Mouse (Mus musculus): ENCODE results near the gene Capn3. TPM values are rescaled to one million over a fixed set of nuclear protein-coding genes. Genes with fewer than 3 reads are reported as not detected.

The Capn3 gene
- polyA plus RNA-seq, 1 experiment from 2014 or later, result 0.59 TPM

GRCm38 (mm10) chr2:120469715-120470114 is 13.9 kb downstream of the Capn3 start:
- Histone ChIP-seq H3K27me3 (ENCODE audit: control insufficient read depth, insufficient read depth, low read length) (no peaks in the 10 kb centered on the region), H3K27ac (ENCODE audit: low read depth, low read length) (no peak overlapping the region), H3K9me3 (ENCODE audit: control insufficient read depth, low read length) (no peaks in the 10 kb centered on the region), H3K9ac (replicated peaks; ENCODE audit: low read depth, low read length) (no peak overlapping the region), H3K4me1 (ENCODE audit: control insufficient read depth, insufficient read depth, low read length) (no peaks in the 10 kb centered on the region), H3K4me2 (ENCODE audit: low read depth, low read length) (no peak overlapping the region), H3K36me3 (ENCODE audit: control insufficient read depth, insufficient read depth, low read length) (no peaks in the 10 kb centered on the region), H3K4me3 (ENCODE audit: low read depth, low read length) (no peak overlapping the region)
- no peak for ATAC-seq (ENCODE audit: low read depth)
- WGBS, result 91% methylated on average over 10 of the region's 10 CpGs

- 75% methylated on average over 4 of the region's 4 CpGs for WGBS
- Histone ChIP-seq H3K4me3 (ENCODE audit: low read depth, low read length) (no peak overlapping the region), H3K36me3 (ENCODE audit: control insufficient read depth, insufficient read depth, low read length) (no peaks in the 10 kb centered on the region), H3K27ac (ENCODE audit: low read depth, low read length) (no peak overlapping the region), H3K9ac (replicated peaks; ENCODE audit: low read depth, low read length) (no peak overlapping the region), H3K4me1 (ENCODE audit: control insufficient read depth, insufficient read depth, low read length) (no peaks in the 10 kb centered on the region), H3K27me3 (ENCODE audit: control insufficient read depth, insufficient read depth, low read length) (no peaks in the 10 kb centered on the region), H3K9me3 (ENCODE audit: control insufficient read depth, low read length) (no peaks in the 10 kb centered on the region), H3K4me2 (ENCODE audit: low read depth, low read length) (no peak overlapping the region)
- no peak for ATAC-seq (ENCODE audit: low read depth)
These were observed 15.0 kb downstream of the Capn3 start for GRCm38 (mm10) chr2:120470856-120471255.

- Histone ChIP-seq H3K4me2 (ENCODE audit: low read depth, low read length) (no peak overlapping the region), H3K9me3 (ENCODE audit: control insufficient read depth, low read length) (no peaks in the 10 kb centered on the region), H3K4me3 (ENCODE audit: low read depth, low read length) (no peak overlapping the region), H3K9ac (replicated peaks; ENCODE audit: low read depth, low read length) (no peak overlapping the region), H3K36me3 (ENCODE audit: control insufficient read depth, insufficient read depth, low read length) (no peaks in the 10 kb centered on the region), H3K27ac (ENCODE audit: low read depth, low read length) (no peak overlapping the region), H3K4me1 (ENCODE audit: control insufficient read depth, insufficient read depth, low read length) (no peaks in the 10 kb centered on the region), H3K27me3 (ENCODE audit: control insufficient read depth, insufficient read depth, low read length) (no peaks in the 10 kb centered on the region)
- ATAC-seq (ENCODE audit: low read depth), result no peak
- WGBS, result 69% methylated on average over 13 of the region's 13 CpGs
These were observed 20.7 kb downstream of the Capn3 start for GRCm38 (mm10) chr2:120476277-120477087.

- no peaks in the 10 kb centered on the region for H3K27me3 ChIP-seq (ENCODE audit: control insufficient read depth, insufficient read depth, low read length)
- H3K4me1 ChIP-seq (ENCODE audit: control insufficient read depth, insufficient read depth, low read length), result no peaks in the 10 kb centered on the region
- ATAC-seq (ENCODE audit: low read depth), result no peak
- no peaks in the 10 kb centered on the region for H3K36me3 ChIP-seq (ENCODE audit: control insufficient read depth, insufficient read depth, low read length)
- H3K9ac ChIP-seq (replicated peaks; ENCODE audit: low read depth, low read length), result no peak overlapping the region
- 56% methylated on average over 3 of the region's 3 CpGs for WGBS
- no peaks in the 10 kb centered on the region for H3K9me3 ChIP-seq (ENCODE audit: control insufficient read depth, low read length)
- H3K4me3 ChIP-seq (ENCODE audit: low read depth, low read length), result no peak overlapping the region
- no peak overlapping the region for H3K4me2 ChIP-seq (ENCODE audit: low read depth, low read length)
- no peak overlapping the region for H3K27ac ChIP-seq (ENCODE audit: low read depth, low read length)
These were observed 22.8 kb downstream of the Capn3 start for GRCm38 (mm10) chr2:120478600-120478999.

GRCm38 (mm10) chr2:120481921-120482320 is 26.1 kb downstream of the Capn3 start:
- Histone ChIP-seq H3K27ac (ENCODE audit: low read depth, low read length) (no peak overlapping the region), H3K4me1 (ENCODE audit: control insufficient read depth, insufficient read depth, low read length) (no peaks in the 10 kb centered on the region), H3K36me3 (ENCODE audit: control insufficient read depth, insufficient read depth, low read length) (no peaks in the 10 kb centered on the region), H3K27me3 (ENCODE audit: control insufficient read depth, insufficient read depth, low read length) (no peaks in the 10 kb centered on the region), H3K9me3 (ENCODE audit: control insufficient read depth, low read length) (no peaks in the 10 kb centered on the region), H3K4me2 (ENCODE audit: low read depth, low read length) (no peak overlapping the region), H3K4me3 (ENCODE audit: low read depth, low read length) (no peak overlapping the region), H3K9ac (replicated peaks; ENCODE audit: low read depth, low read length) (no peak overlapping the region)
- ATAC-seq (ENCODE audit: low read depth), result no peak
- 85% methylated on average over 8 of the region's 8 CpGs for WGBS

- Histone ChIP-seq H3K4me3 (ENCODE audit: low read depth, low read length) (no peak overlapping the region), H3K9me3 (ENCODE audit: control insufficient read depth, low read length) (no peaks in the 10 kb centered on the region), H3K9ac (replicated peaks; ENCODE audit: low read depth, low read length) (no peak overlapping the region), H3K4me2 (ENCODE audit: low read depth, low read length) (no peak overlapping the region), H3K36me3 (ENCODE audit: control insufficient read depth, insufficient read depth, low read length) (no peaks in the 10 kb centered on the region), H3K27me3 (ENCODE audit: control insufficient read depth, insufficient read depth, low read length) (no peaks in the 10 kb centered on the region), H3K4me1 (ENCODE audit: control insufficient read depth, insufficient read depth, low read length) (no peaks in the 10 kb centered on the region), H3K27ac (ENCODE audit: low read depth, low read length) (no peak overlapping the region)
- no peak for ATAC-seq (ENCODE audit: low read depth)
- WGBS, result 77% methylated on average over 8 of the region's 8 CpGs
These were observed 26.9 kb downstream of the Capn3 start for GRCm38 (mm10) chr2:120482506-120483389.

GRCm38 (mm10) chr2:120484241-120484640 is 28.4 kb downstream of the Capn3 start:
- Histone ChIP-seq H3K4me2 (ENCODE audit: low read depth, low read length) (no peak overlapping the region), H3K9me3 (ENCODE audit: control insufficient read depth, low read length) (no peaks in the 10 kb centered on the region), H3K27ac (ENCODE audit: low read depth, low read length) (no peak overlapping the region), H3K4me1 (ENCODE audit: control insufficient read depth, insufficient read depth, low read length) (no peaks in the 10 kb centered on the region), H3K9ac (replicated peaks; ENCODE audit: low read depth, low read length) (no peak overlapping the region), H3K4me3 (ENCODE audit: low read depth, low read length) (no peak overlapping the region), H3K36me3 (ENCODE audit: control insufficient read depth, insufficient read depth, low read length) (no peaks in the 10 kb centered on the region), H3K27me3 (ENCODE audit: control insufficient read depth, insufficient read depth, low read length) (no peaks in the 10 kb centered on the region)
- WGBS, result 92% methylated on average over 3 of the region's 3 CpGs
- ATAC-seq (ENCODE audit: low read depth), result no peak

- H3K27me3 ChIP-seq (ENCODE audit: control insufficient read depth, insufficient read depth, low read length), result no peaks in the 10 kb centered on the region
- no peak overlapping the region for H3K27ac ChIP-seq (ENCODE audit: low read depth, low read length)
- H3K36me3 ChIP-seq (ENCODE audit: control insufficient read depth, insufficient read depth, low read length), result no peaks in the 10 kb centered on the region
- 73% methylated on average over 4 of the region's 4 CpGs for WGBS
- no peak overlapping the region for H3K4me2 ChIP-seq (ENCODE audit: low read depth, low read length)
- H3K9me3 ChIP-seq (ENCODE audit: control insufficient read depth, low read length), result no peaks in the 10 kb centered on the region
- ATAC-seq (ENCODE audit: low read depth), result no peak
- H3K4me3 ChIP-seq (ENCODE audit: low read depth, low read length), result no peak overlapping the region
- no peak overlapping the region for H3K9ac ChIP-seq (replicated peaks; ENCODE audit: low read depth, low read length)
- H3K4me1 ChIP-seq (ENCODE audit: control insufficient read depth, insufficient read depth, low read length), result no peaks in the 10 kb centered on the region
These were observed 37.4 kb downstream of the Capn3 start for GRCm38 (mm10) chr2:120493254-120493653.

- Histone ChIP-seq H3K4me1 (ENCODE audit: control insufficient read depth, insufficient read depth, low read length) (no peaks in the 10 kb centered on the region), H3K4me3 (ENCODE audit: low read depth, low read length) (no peak overlapping the region), H3K36me3 (ENCODE audit: control insufficient read depth, insufficient read depth, low read length) (no peaks in the 10 kb centered on the region), H3K27me3 (ENCODE audit: control insufficient read depth, insufficient read depth, low read length) (no peaks in the 10 kb centered on the region), H3K27ac (ENCODE audit: low read depth, low read length) (no peak overlapping the region), H3K9me3 (ENCODE audit: control insufficient read depth, low read length) (no peaks in the 10 kb centered on the region), H3K4me2 (ENCODE audit: low read depth, low read length) (no peak overlapping the region), H3K9ac (replicated peaks; ENCODE audit: low read depth, low read length) (no peak overlapping the region)
- WGBS, result 74% methylated on average over 3 of the region's 3 CpGs
- no peak for ATAC-seq (ENCODE audit: low read depth)
These were observed 40.7 kb downstream of the Capn3 start for GRCm38 (mm10) chr2:120496511-120496910.

Measured in neural tube, embryonic 14.5 days (tissue).